Mouse (Mus musculus) heart, postnatal 0 days (tissue): Measurements from ENCODE around the gene Xrra1. TPM values are rescaled to one million over a fixed set of nuclear protein-coding genes. Genes with fewer than 3 reads are reported as not detected.

Experiments used
- ATAC-seq: fragments of 200-750 bp; cut with Nextera tagmentation; 2 replicates; pipeline ENCODE4 v1.8.0; 2017; ENCODE audit warnings: low read depth, moderate number of reproducible peaks, moderate library complexity; ENCODE audit not compliant: insufficient read depth
- DNase-seq: peaks from one replicate; pipeline ENCODE4 v3.0.0-alpha.2; 2016; ENCODE audit warnings: low spot score
- H3K27ac ChIP-seq: fragments of 300-500 bp; sonication (generic); 2 replicates; pipeline ENCODE4 v1.5.1; 2014; ENCODE audit warnings: low read depth, mild to moderate bottlenecking
- H3K27me3 ChIP-seq: fragments of 300-500 bp; sonication (generic); 2 replicates; pipeline ENCODE4 v1.6.1; 2014; ENCODE audit warnings: low read length, mixed read lengths; ENCODE audit not compliant: control insufficient read depth, insufficient read depth
- H3K36me3 ChIP-seq: fragments of 300-500 bp; sonication (generic); replicated peaks from 2 replicates; pipeline ENCODE4 v1.6.1; 2014; ENCODE audit warnings: low read length, mixed read lengths; ENCODE audit not compliant: control insufficient read depth, insufficient read depth
- H3K4me1 ChIP-seq: fragments of 300-500 bp; sonication (generic); 2 replicates; pipeline ENCODE4 v1.6.1; 2014; ENCODE audit warnings: antibody characterized with exemption; ENCODE audit not compliant: control insufficient read depth, insufficient read depth
- H3K4me2 ChIP-seq: fragments of 300-500 bp; sonication (generic); 2 replicates; pipeline ENCODE4 v1.6.1; 2014; ENCODE audit warnings: low read depth, mild to moderate bottlenecking, low read length, moderate library complexity
- H3K4me3 ChIP-seq: fragments of 300-500 bp; sonication (generic); 2 replicates; pipeline ENCODE4 v1.5.1; 2014; ENCODE audit warnings: low read depth, low read length
- H3K9ac ChIP-seq: fragments of 300-500 bp; sonication (generic); replicated peaks from 2 replicates; pipeline ENCODE4 v1.6.1; 2014; ENCODE audit warnings: low read depth, low read length, mixed read lengths
- H3K9me3 ChIP-seq: fragments of 300-500 bp; sonication (generic); replicated peaks from 2 replicates; pipeline ENCODE4 v1.6.1; 2016; ENCODE audit warnings: low read length; ENCODE audit not compliant: control insufficient read depth
- CTCF ChIP-seq: IDR thresholded peaks from 2 replicates; pipeline ENCODE4 v1.5.1; 2016; ENCODE audit warnings: antibody characterized with exemption, control low read depth, low read depth
- EP300 ChIP-seq: IDR thresholded peaks from 2 replicates; pipeline ENCODE4 v1.6.1; 2016; ENCODE audit warnings: antibody characterized with exemption, low read depth
- WGBS: fragments of 180-500 bp; shearing (Covaris S2); extraction: QIAGEN DNeasy Blood & Tissue Kit; methylation state at CpG from one replicate; pipeline ENCODE4 v1.1.7; 2014; 5-methylcytosine and 5-hydroxymethylcytosine counted together
- polyA plus RNA-seq: library from polyadenylated mRNA; unstranded; fragments of >200 nt; fragmentation: Nextera tagmentation; extraction: Ambion mirVana; gene quantifications from 2 replicates; pipeline ENCODE4 v1.2.1, GENCODE M21; 2015
- total RNA-seq: library from RNA; depleted of rRNA; stranded (reverse); fragments of >200 nt; gene quantifications from 2 replicates; pipeline ENCODE4 v1.2.3, GENCODE M21; 2014; ENCODE audit warnings: low replicate concordance

Xrra1 gene
- total and polyA plus RNA-seq, 2 experiments from 2014 or later, result 0.08 TPM; not detected in 1

DNA sequence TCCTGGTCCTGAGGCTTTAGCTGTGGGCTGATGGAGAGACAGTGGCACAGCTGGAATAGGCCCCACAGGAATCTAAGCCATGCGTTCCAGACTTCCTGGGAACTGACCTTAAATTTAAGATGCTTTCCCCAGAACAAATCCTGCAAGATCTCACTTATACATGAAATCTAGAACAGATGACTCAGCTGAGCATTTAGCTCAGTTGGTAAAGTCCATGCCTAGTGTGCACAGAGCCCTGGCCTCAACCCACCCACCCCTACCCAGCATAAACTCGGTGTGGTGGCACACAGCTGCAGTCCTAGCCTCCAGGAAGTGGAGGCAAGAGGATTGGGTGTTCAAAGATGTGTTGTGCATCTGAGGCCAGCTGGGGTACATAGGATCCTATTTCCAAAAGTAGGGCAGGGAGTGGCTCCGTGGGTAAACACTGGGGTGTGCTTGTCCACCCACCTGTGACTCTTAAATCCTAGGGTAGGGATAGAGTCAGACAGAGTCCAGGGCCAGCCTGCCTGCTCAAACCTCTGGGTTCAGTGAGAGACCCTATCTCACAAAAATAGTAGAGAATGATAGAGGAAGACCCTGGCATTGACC is 31.3 kb downstream of the Xrra1 start:
- Histone ChIP-seq H3K27ac (peak overlapping the region; percentile 48; the same call in 1 of the 2 replicates), H3K4me3 (no peak overlapping the region), H3K4me2 (no peak overlapping the region), H3K9me3 (no peaks in the 10 kb centered on the region), H3K9ac (no peak overlapping the region), H3K27me3 (no peaks in the 10 kb centered on the region), H3K36me3 (no peaks in the 10 kb centered on the region), H3K4me1 (no peaks in the 10 kb centered on the region)
- 86% methylated on average over 3 of the region's 3 CpGs for WGBS
- ATAC-seq, result no peak
- DNase-seq, result no peak
- TF ChIP-seq EP300 (no peak), CTCF (no peak)

DNA sequence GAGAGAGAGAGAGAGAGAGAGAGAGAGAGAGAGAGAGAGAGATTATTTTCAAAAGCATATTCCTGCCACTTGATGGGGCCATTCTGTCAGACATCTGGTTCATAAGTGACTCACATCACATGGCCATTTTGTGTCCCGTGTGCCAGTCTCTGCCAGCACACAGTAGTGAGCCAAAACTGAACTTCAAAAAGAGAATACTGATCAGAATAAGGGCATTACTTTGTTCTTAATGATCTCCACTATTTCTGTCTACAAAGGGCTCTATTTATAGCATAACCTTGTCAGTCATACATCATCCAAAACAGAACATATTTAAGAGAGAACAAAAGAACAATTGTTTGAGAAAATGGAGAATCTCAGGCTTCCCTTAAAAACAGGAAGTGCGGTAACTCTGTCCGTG is 32.6 kb downstream of the Xrra1 start:
- H3K27ac ChIP-seq, result no peak overlapping the region; the same call in 1 of the 2 replicates
- H3K4me3 ChIP-seq, result no peak overlapping the region
- no peak overlapping the region for H3K9ac ChIP-seq
- H3K9me3 ChIP-seq, result no peaks in the 10 kb centered on the region
- no peaks in the 10 kb centered on the region for H3K36me3 ChIP-seq
- ATAC-seq (no peak), DNase-seq (peak; percentile 8)
- H3K27me3 ChIP-seq, result no peaks in the 10 kb centered on the region
- H3K4me1 ChIP-seq, result no peaks in the 10 kb centered on the region
- H3K4me2 ChIP-seq, result no peak overlapping the region
- WGBS, result 38% methylated on average over 3 of the region's 3 CpGs
- peak; percentile 10; the same call in 1 of the 2 replicates for TF ChIP-seq CTCF
- no peak for TF ChIP-seq EP300

- ATAC-seq (no peak), DNase-seq (no peak)
- Histone ChIP-seq H3K27me3 (no peaks in the 10 kb centered on the region), H3K4me3 (no peak overlapping the region), H3K9me3 (no peaks in the 10 kb centered on the region), H3K27ac (no peak overlapping the region), H3K4me1 (no peaks in the 10 kb centered on the region), H3K4me2 (no peak overlapping the region), H3K36me3 (no peaks in the 10 kb centered on the region), H3K9ac (no peak overlapping the region)
- WGBS, result 77% methylated on average over 2 of the region's 2 CpGs
- no peak for TF ChIP-seq EP300
- no peak for TF ChIP-seq CTCF
These were observed 33.4 kb downstream of the Xrra1 start for GRCm38 (mm10) chr7:99892351-99892750.

DNA sequence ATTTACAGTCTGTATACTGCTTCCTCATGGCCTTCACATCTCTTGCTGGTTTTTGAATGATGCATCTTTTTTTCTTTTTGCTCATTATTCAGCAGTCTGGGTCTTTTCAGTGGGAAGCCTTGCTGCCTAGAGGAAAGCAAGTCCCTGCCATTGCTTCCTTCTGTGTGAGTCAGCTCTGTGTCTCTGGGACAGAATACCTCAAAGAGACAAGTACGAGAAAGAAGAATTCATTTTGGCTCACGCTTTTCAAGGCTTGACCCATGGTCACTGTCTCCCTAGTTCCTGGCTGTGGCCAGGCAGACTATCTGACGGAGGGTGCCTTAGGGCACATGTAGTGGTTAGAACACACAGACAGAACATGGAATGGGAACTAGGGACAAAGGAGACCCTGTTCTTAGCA is 35.1 kb downstream of the Xrra1 start:
- H3K9ac ChIP-seq, result no peak overlapping the region
- no peaks in the 10 kb centered on the region for H3K9me3 ChIP-seq
- H3K4me3 ChIP-seq, result no peak overlapping the region
- no peaks in the 10 kb centered on the region for H3K27me3 ChIP-seq
- H3K36me3 ChIP-seq, result no peaks in the 10 kb centered on the region
- TF ChIP-seq EP300, result no peak
- TF ChIP-seq CTCF, result no peak
- 82% methylated on average over 3 of the region's 3 CpGs for WGBS
- ATAC-seq, result no peak
- H3K27ac ChIP-seq, result no peak overlapping the region
- H3K4me2 ChIP-seq, result no peak overlapping the region
- no peaks in the 10 kb centered on the region for H3K4me1 ChIP-seq
- no peak for DNase-seq

GRCm38 (mm10) chr7:99894478-99894877 is 35.6 kb downstream of the Xrra1 start:
- DNase-seq (no peak), ATAC-seq (no peak)
- Histone ChIP-seq H3K4me3 (no peak overlapping the region), H3K27me3 (no peaks in the 10 kb centered on the region), H3K9me3 (no peaks in the 10 kb centered on the region), H3K27ac (no peak overlapping the region), H3K4me2 (no peak overlapping the region), H3K9ac (no peak overlapping the region), H3K36me3 (no peaks in the 10 kb centered on the region), H3K4me1 (no peaks in the 10 kb centered on the region)
- TF ChIP-seq CTCF (no peak), EP300 (no peak)
- 81% methylated on average over 6 of the region's 6 CpGs for WGBS

DNA sequence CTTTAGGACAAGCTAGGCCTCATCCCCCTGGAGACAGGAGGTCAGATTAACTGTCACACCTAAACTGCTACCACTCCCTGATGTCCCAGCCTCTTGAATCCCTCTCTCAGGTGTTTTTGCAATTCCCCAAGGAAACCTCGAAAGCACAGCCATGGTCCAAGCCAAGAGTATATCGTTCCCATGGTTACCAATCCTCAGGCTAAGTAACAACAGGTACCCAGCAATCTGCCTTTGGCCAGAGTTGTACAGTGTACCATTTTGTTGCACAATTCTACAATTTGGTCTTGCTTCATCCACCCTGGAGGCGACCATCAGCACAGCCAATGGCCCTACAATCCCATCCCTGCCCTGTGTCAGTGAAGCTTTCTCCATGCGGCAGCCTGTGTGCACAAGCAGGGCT is 38.0 kb downstream of the Xrra1 start:
- no peaks in the 10 kb centered on the region for H3K36me3 ChIP-seq
- DNase-seq (no peak), ATAC-seq (no peak)
- no peak overlapping the region for H3K27ac ChIP-seq
- H3K9me3 ChIP-seq, result no peaks in the 10 kb centered on the region
- WGBS, result 79% methylated on average over 4 of the region's 4 CpGs
- no peak for TF ChIP-seq EP300
- TF ChIP-seq CTCF, result no peak
- H3K4me1 ChIP-seq, result no peaks in the 10 kb centered on the region
- no peak overlapping the region for H3K9ac ChIP-seq
- H3K27me3 ChIP-seq, result no peaks in the 10 kb centered on the region
- no peak overlapping the region for H3K4me2 ChIP-seq
- no peak overlapping the region for H3K4me3 ChIP-seq
